Mouse (Mus musculus) embryonic facial prominence, embryonic 14.5 days (tissue): ENCODE data around the gene Gm28036. TPM values are rescaled to one million over a fixed set of nuclear protein-coding genes. Genes with fewer than 3 reads are reported as not detected.

Experiments used
- ATAC-seq: fragments of 200-750 bp; cut with Nextera tagmentation; 2 replicates; pipeline ENCODE4 v1.8.0; 2017; ENCODE audit warnings: low read depth, moderate number of reproducible peaks, moderate TSS enrichment
- DNase-seq: peaks from one replicate; pipeline ENCODE4 v3.0.0-alpha.2; 2015; ENCODE audit warnings: low spot score
- H3K27ac ChIP-seq: fragments of 300-500 bp; sonication (generic); replicated peaks from 2 replicates; pipeline ENCODE4 v1.5.1; 2014; ENCODE audit warnings: low read depth, mild to moderate bottlenecking, low read length, moderate library complexity
- H3K27me3 ChIP-seq: fragments of 300-500 bp; sonication (generic); replicated peaks from 2 replicates; pipeline ENCODE4 v1.6.1; 2014; ENCODE audit warnings: low read length; ENCODE audit not compliant: control insufficient read depth, insufficient read depth
- H3K36me3 ChIP-seq: fragments of 300-500 bp; sonication (generic); 2 replicates; pipeline ENCODE4 v1.6.1; 2014; ENCODE audit warnings: low read length, mixed read lengths; ENCODE audit not compliant: control insufficient read depth, insufficient read depth
- H3K4me1 ChIP-seq: fragments of 300-500 bp; sonication (generic); 2 replicates; pipeline ENCODE4 v1.6.1; 2014; ENCODE audit warnings: antibody characterized with exemption, low read length; ENCODE audit not compliant: control insufficient read depth, insufficient read depth
- H3K4me2 ChIP-seq: fragments of 300-500 bp; sonication (generic); 2 replicates; pipeline ENCODE4 v1.6.1; 2014; ENCODE audit warnings: low read depth, mild to moderate bottlenecking, low read length, moderate library complexity, mixed read lengths
- H3K4me3 ChIP-seq: fragments of 300-500 bp; sonication (generic); 2 replicates; pipeline ENCODE4 v1.5.1; 2014; ENCODE audit warnings: low read depth, mild to moderate bottlenecking, low read length
- H3K9ac ChIP-seq: fragments of 300-500 bp; sonication (generic); 2 replicates; pipeline ENCODE4 v1.6.1; 2014; ENCODE audit warnings: low read depth, mild to moderate bottlenecking, low read length, moderate library complexity, mixed read lengths
- H3K9me3 ChIP-seq: fragments of 300-500 bp; sonication (generic); 2 replicates; pipeline ENCODE4 v1.6.1; 2016; ENCODE audit warnings: low read length; ENCODE audit not compliant: control insufficient read depth
- WGBS: fragments of 180-500 bp; shearing (Covaris S2); extraction: QIAGEN DNeasy Blood & Tissue Kit; methylation state at CpG from one replicate; pipeline ENCODE4 v1.1.7; 2014; 5-methylcytosine and 5-hydroxymethylcytosine counted together
- polyA plus RNA-seq: library from polyadenylated mRNA; unstranded; fragments of >200 nt; fragmentation: Nextera tagmentation; extraction: Ambion mirVana; gene quantifications from 2 replicates; pipeline ENCODE4 v1.2.1, GENCODE M21; 2014

Gm28036 gene
- polyA plus RNA-seq, 1 experiment from 2014 or later, result 10.6 TPM

- no peaks in the 10 kb centered on the region for H3K36me3 ChIP-seq
- DNase-seq, result no peak
- no peak overlapping the region for H3K9ac ChIP-seq
- no peak for ATAC-seq
- WGBS, result 7% methylated on average over 19 of the region's 19 CpGs
- no peak overlapping the region for H3K27ac ChIP-seq
- H3K4me2 ChIP-seq, result peak overlapping the region; percentile 40
- no peaks in the 10 kb centered on the region; the same call in 1 of the 2 replicates for H3K4me1 ChIP-seq
- H3K27me3 ChIP-seq, result no peaks in the 10 kb centered on the region
- H3K4me3 ChIP-seq, result no peak overlapping the region
- H3K9me3 ChIP-seq, result no peaks in the 10 kb centered on the region
These were observed 79.0 kb downstream of the Gm28036 start for GRCm38 (mm10) chr2:156047929-156048328.

- H3K36me3 ChIP-seq, result no peaks in the 10 kb centered on the region
- 82% methylated on average over 8 of the region's 8 CpGs for WGBS
These were observed 84.0 kb downstream of the Gm28036 start for GRCm38 (mm10) chr2:156042903-156043302.

GRCm38 (mm10) chr2:156039390-156039789 lies 87.5 kb downstream of the Gm28036 start:
- no peak for DNase-seq
- Histone ChIP-seq H3K4me2 (no peak overlapping the region), H3K27me3 (no peaks in the 10 kb centered on the region), H3K27ac (no peak overlapping the region), H3K9ac (no peak overlapping the region), H3K4me1 (no peaks in the 10 kb centered on the region), H3K36me3 (no peaks in the 10 kb centered on the region), H3K9me3 (no peaks in the 10 kb centered on the region), H3K4me3 (no peak overlapping the region)
- WGBS, result 78% methylated on average over 3 of the region's 3 CpGs
- ATAC-seq, result no peak

More at GRCm38 (mm10) chr2:156042903-156043302, 84.0 kb downstream of the Gm28036 start:
- Histone ChIP-seq H3K4me2 (no peak overlapping the region), H3K4me3 (no peak overlapping the region), H3K4me1 (no peaks in the 10 kb centered on the region; the same call in 1 of the 2 replicates), H3K27ac (no peak overlapping the region), H3K9me3 (no peaks in the 10 kb centered on the region), H3K9ac (no peak overlapping the region), H3K27me3 (no peaks in the 10 kb centered on the region)
- no peak for ATAC-seq
- DNase-seq, result no peak

GRCm38 (mm10) chr2:156025482-156025881 lies 101.4 kb downstream of the Gm28036 start:
- ATAC-seq (no peak), DNase-seq (no peak)
- no peak overlapping the region for H3K4me3 ChIP-seq
- H3K9ac ChIP-seq, result no peak overlapping the region
- no peaks in the 10 kb centered on the region for H3K36me3 ChIP-seq
- no peak overlapping the region for H3K27ac ChIP-seq
- H3K4me1 ChIP-seq, result no peaks in the 10 kb centered on the region
- H3K27me3 ChIP-seq, result no peaks in the 10 kb centered on the region
- H3K4me2 ChIP-seq, result no peak overlapping the region
- no peaks in the 10 kb centered on the region for H3K9me3 ChIP-seq

Other genes with a start within 250 kb of the Gm28036 start
- gene Uqcc1, start 196.8 kb downstream of the Gm28036 start, polyA plus RNA-seq, result 58.3 and 65.9 TPM in 2 replicates
- not detected in 2 replicates for gene Gm15557, start 186.4 kb downstream of the Gm28036 start, polyA plus RNA-seq
- 3.3 and 3.8 TPM in 2 replicates for gene Gdf5, start 181.7 kb downstream of the Gm28036 start, polyA plus RNA-seq
- 17.6 TPM in 2 replicates for gene Cep250, start 170.6 kb downstream of the Gm28036 start, polyA plus RNA-seq
- gene 6430550D23Rik, start 119.1 kb downstream of the Gm28036 start, polyA plus RNA-seq, result 0.90 and 1.4 TPM in 2 replicates
- gene Ergic3, start 119.0 kb downstream of the Gm28036 start, polyA plus RNA-seq, result 235 and 269 TPM in 2 replicates
- gene Fer1l4, start 74.1 kb downstream of the Gm28036 start, polyA plus RNA-seq, result not detected in 2 replicates
- 2.3 and 3.1 TPM in 2 replicates for gene Spag4, start 61.9 kb downstream of the Gm28036 start, polyA plus RNA-seq
- 34.3 and 35.4 TPM in 2 replicates for gene Cpne1, start 15.1 kb downstream of the Gm28036 start, polyA plus RNA-seq
- gene Rbm12, start 15.1 kb downstream of the Gm28036 start, polyA plus RNA-seq, result 26.2 and 27.7 TPM in 2 replicates
- 411 and 416 TPM in 2 replicates for gene Romo1, start 16.9 kb upstream of the Gm28036 start, polyA plus RNA-seq
- 36.0 and 40.8 TPM in 2 replicates for gene Nfs1, start 17.1 kb upstream of the Gm28036 start, polyA plus RNA-seq
- gene Rbm39, start 53.1 kb upstream of the Gm28036 start, polyA plus RNA-seq, result 561 and 619 TPM in 2 replicates
- gene Phf20, start 69.4 kb upstream of the Gm28036 start, polyA plus RNA-seq, result 69.8 and 76.1 TPM in 2 replicates
- 3.8 and 3.9 TPM in 2 replicates for gene Cnbd2, start 185.2 kb upstream of the Gm28036 start, polyA plus RNA-seq
- gene Scand1, start 185.6 kb upstream of the Gm28036 start, polyA plus RNA-seq, result 59.8 and 65.1 TPM in 2 replicates